Mouse (Mus musculus): ENCODE measurements around the gene Atp6v1e2. TPM values are rescaled to one million over a fixed set of nuclear protein-coding genes. Genes with fewer than 3 reads are reported as not detected.

Gene Atp6v1e2
- polyA plus RNA-seq, 1 experiment from 2014 or later = not detected

DNA sequence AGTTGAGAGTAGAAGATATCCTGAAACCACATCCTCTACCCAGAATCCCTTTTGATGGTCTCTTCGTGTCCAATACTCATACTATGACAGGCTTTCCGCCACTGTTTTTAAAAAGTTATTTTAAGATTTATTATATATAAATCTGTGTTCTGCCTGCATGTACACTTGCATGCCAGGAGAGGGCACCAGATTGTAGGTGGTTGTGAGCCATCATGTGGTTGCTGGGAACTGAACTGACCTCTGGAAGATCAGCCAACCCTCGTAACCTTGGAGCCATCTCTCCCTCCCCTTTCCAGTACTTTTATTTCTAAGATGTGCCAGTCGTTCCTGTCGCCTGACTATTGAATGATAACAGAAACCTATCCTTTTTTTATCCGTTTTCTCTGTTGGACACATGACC lies 28.9 kb downstream of the Atp6v1e2 start:
- Histone ChIP-seq H3K4me2 (ENCODE audit: low read depth, severe bottlenecking) (no peak overlapping the region), H3K27me3 (ENCODE audit: control insufficient read depth, insufficient read depth, low read length) (no peaks in the 10 kb centered on the region), H3K9ac (ENCODE audit: low read length) (no peak overlapping the region), H3K9me3 (ENCODE audit: control insufficient read depth, low read length) (no peaks in the 10 kb centered on the region), H3K4me3 (ENCODE audit: low read depth, low read length) (no peak overlapping the region), H3K36me3 (ENCODE audit: control insufficient read depth, insufficient read depth, low read length) (no peaks in the 10 kb centered on the region), H3K27ac (replicated peaks; ENCODE audit: low read depth, low read length) (no peak overlapping the region), H3K4me1 (ENCODE audit: control insufficient read depth, insufficient read depth, low read length) (peaks cover 11% of the 10 kb centered on the region)
- ATAC-seq (ENCODE audit: insufficient number of reproducible peaks, low FRiP score, low TSS enrichment, low read depth) = no peak
- no peak for DNase-seq (ENCODE audit: low spot score)
- 72% methylated on average over 6 of the region's 6 CpGs for WGBS

- Histone ChIP-seq H3K4me3 (ENCODE audit: low read depth, low read length) (no peak within 1 kb of the TSS), H3K9ac (ENCODE audit: low read length) (no peak within 1 kb of the TSS), H3K27ac (replicated peaks; ENCODE audit: low read depth, low read length) (no peak within 1 kb of the TSS), H3K36me3 (ENCODE audit: control insufficient read depth, insufficient read depth, low read length) (no peaks in the 10 kb centered on the region), H3K4me2 (ENCODE audit: low read depth, severe bottlenecking) (no peak within 1 kb of the TSS), H3K27me3 (ENCODE audit: control insufficient read depth, insufficient read depth, low read length) (no peaks in the 10 kb centered on the region), H3K4me1 (ENCODE audit: control insufficient read depth, insufficient read depth, low read length) (peaks cover under 1% of the 10 kb centered on the region; the same call in 1 of the 2 replicates), H3K9me3 (ENCODE audit: control insufficient read depth, low read length) (no peaks in the 10 kb centered on the region)
- WGBS = 90% methylated on average over 10 of the region's 10 CpGs
- ATAC-seq (ENCODE audit: insufficient number of reproducible peaks, low FRiP score, low TSS enrichment, low read depth) = no peak
- DNase-seq (ENCODE audit: low spot score) = no peak
Measured at GRCm38 (mm10) chr17:86917048-86917447, 30.6 kb downstream of the Atp6v1e2 start, which contains the start of gene Tmem247. Tmem247 (plus strand) TSS chr17:86917348.

GRCm38 (mm10) chr17:86915540-86915939 lies 32.2 kb downstream of the Atp6v1e2 start:
- no peak overlapping the region for H3K27ac ChIP-seq (replicated peaks; ENCODE audit: low read depth, low read length)
- H3K4me2 ChIP-seq (ENCODE audit: low read depth, severe bottlenecking) = no peak overlapping the region
- WGBS = 79% methylated on average over 4 of the region's 4 CpGs
- no peak overlapping the region for H3K4me3 ChIP-seq (ENCODE audit: low read depth, low read length)
- ATAC-seq (ENCODE audit: insufficient number of reproducible peaks, low FRiP score, low TSS enrichment, low read depth) (no peak), DNase-seq (ENCODE audit: low spot score) (no peak)
- H3K9me3 ChIP-seq (ENCODE audit: control insufficient read depth, low read length) = no peaks in the 10 kb centered on the region
- H3K9ac ChIP-seq (ENCODE audit: low read length) = no peak overlapping the region
- H3K36me3 ChIP-seq (ENCODE audit: control insufficient read depth, insufficient read depth, low read length) = no peaks in the 10 kb centered on the region
- no peaks in the 10 kb centered on the region for H3K27me3 ChIP-seq (ENCODE audit: control insufficient read depth, insufficient read depth, low read length)
- no peaks in the 10 kb centered on the region for H3K4me1 ChIP-seq (ENCODE audit: control insufficient read depth, insufficient read depth, low read length)

GRCm38 (mm10) chr17:86913003-86913607 lies 34.6 kb downstream of the Atp6v1e2 start:
- WGBS = 87% methylated on average over 7 of the region's 7 CpGs
- no peak overlapping the region for H3K9ac ChIP-seq (ENCODE audit: low read length)
- no peaks in the 10 kb centered on the region for H3K36me3 ChIP-seq (ENCODE audit: control insufficient read depth, insufficient read depth, low read length)
- H3K27ac ChIP-seq (replicated peaks; ENCODE audit: low read depth, low read length) = no peak overlapping the region
- no peaks in the 10 kb centered on the region for H3K9me3 ChIP-seq (ENCODE audit: control insufficient read depth, low read length)
- H3K4me3 ChIP-seq (ENCODE audit: low read depth, low read length) = no peak overlapping the region
- no peaks in the 10 kb centered on the region for H3K4me1 ChIP-seq (ENCODE audit: control insufficient read depth, insufficient read depth, low read length)
- DNase-seq (ENCODE audit: low spot score) (no peak), ATAC-seq (ENCODE audit: insufficient number of reproducible peaks, low FRiP score, low TSS enrichment, low read depth) (no peak)
- H3K27me3 ChIP-seq (ENCODE audit: control insufficient read depth, insufficient read depth, low read length) = no peaks in the 10 kb centered on the region
- no peak overlapping the region for H3K4me2 ChIP-seq (ENCODE audit: low read depth, severe bottlenecking)

GRCm38 (mm10) chr17:86911261-86911660 lies 36.4 kb downstream of the Atp6v1e2 start:
- Histone ChIP-seq H3K4me3 (ENCODE audit: low read depth, low read length) (no peak overlapping the region), H3K9ac (ENCODE audit: low read length) (no peak overlapping the region), H3K4me1 (ENCODE audit: control insufficient read depth, insufficient read depth, low read length) (no peaks in the 10 kb centered on the region), H3K4me2 (ENCODE audit: low read depth, severe bottlenecking) (no peak overlapping the region), H3K9me3 (ENCODE audit: control insufficient read depth, low read length) (no peaks in the 10 kb centered on the region), H3K36me3 (ENCODE audit: control insufficient read depth, insufficient read depth, low read length) (no peaks in the 10 kb centered on the region), H3K27ac (replicated peaks; ENCODE audit: low read depth, low read length) (no peak overlapping the region), H3K27me3 (ENCODE audit: control insufficient read depth, insufficient read depth, low read length) (no peaks in the 10 kb centered on the region)
- ATAC-seq (ENCODE audit: insufficient number of reproducible peaks, low FRiP score, low TSS enrichment, low read depth) (no peak), DNase-seq (ENCODE audit: low spot score) (no peak)
- WGBS = 65% methylated on average over 5 of the region's 5 CpGs

- Histone ChIP-seq H3K9ac (ENCODE audit: low read length) (no peak overlapping the region), H3K9me3 (ENCODE audit: control insufficient read depth, low read length) (no peaks in the 10 kb centered on the region), H3K27me3 (ENCODE audit: control insufficient read depth, insufficient read depth, low read length) (no peaks in the 10 kb centered on the region), H3K27ac (replicated peaks; ENCODE audit: low read depth, low read length) (no peak overlapping the region), H3K4me2 (ENCODE audit: low read depth, severe bottlenecking) (no peak overlapping the region), H3K4me3 (ENCODE audit: low read depth, low read length) (no peak overlapping the region), H3K4me1 (ENCODE audit: control insufficient read depth, insufficient read depth, low read length) (0 out of 2 replicates have a peak, but pooled peaks cover 6% of the 10 kb centered on the region), H3K36me3 (ENCODE audit: control insufficient read depth, insufficient read depth, low read length) (no peaks in the 10 kb centered on the region)
- WGBS = 78% methylated on average over 14 of the region's 14 CpGs
- ATAC-seq (ENCODE audit: insufficient number of reproducible peaks, low FRiP score, low TSS enrichment, low read depth) (no peak), DNase-seq (ENCODE audit: low spot score) (peak; percentile 53)
Measured at GRCm38 (mm10) chr17:86909733-86910495, 37.8 kb downstream of the Atp6v1e2 start.

DNA sequence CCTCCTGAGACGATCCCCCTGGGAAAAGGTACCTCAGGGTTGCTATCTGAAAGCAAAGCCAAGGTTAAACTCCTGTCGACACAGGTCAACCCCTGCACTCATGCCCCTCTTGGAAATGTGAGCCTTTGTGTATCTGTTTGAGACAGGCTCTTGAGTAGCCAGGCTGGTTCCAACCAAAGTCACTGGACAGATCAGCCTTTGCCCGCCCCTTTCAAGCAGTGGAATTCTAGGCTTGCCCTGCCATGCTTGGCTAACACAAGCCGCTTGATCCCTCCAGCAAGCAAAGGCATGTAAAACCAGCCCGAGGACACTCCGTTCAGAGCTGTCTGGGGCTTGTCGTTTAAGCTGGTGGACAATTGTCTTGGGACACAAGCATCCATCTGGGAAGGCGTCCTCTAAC lies 39.4 kb downstream of the Atp6v1e2 start:
- H3K9me3 ChIP-seq (ENCODE audit: control insufficient read depth, low read length) = no peaks in the 10 kb centered on the region
- DNase-seq (ENCODE audit: low spot score) (peak; percentile 22), ATAC-seq (ENCODE audit: insufficient number of reproducible peaks, low FRiP score, low TSS enrichment, low read depth) (no peak)
- H3K27ac ChIP-seq (replicated peaks; ENCODE audit: low read depth, low read length) = no peak overlapping the region
- H3K4me3 ChIP-seq (ENCODE audit: low read depth, low read length) = no peak overlapping the region
- 76% methylated on average over 8 of the region's 8 CpGs for WGBS
- 0 out of 2 replicates have a peak, but pooled peaks cover 6% of the 10 kb centered on the region for H3K4me1 ChIP-seq (ENCODE audit: control insufficient read depth, insufficient read depth, low read length)
- H3K9ac ChIP-seq (ENCODE audit: low read length) = no peak overlapping the region
- no peak overlapping the region for H3K4me2 ChIP-seq (ENCODE audit: low read depth, severe bottlenecking)
- H3K36me3 ChIP-seq (ENCODE audit: control insufficient read depth, insufficient read depth, low read length) = no peaks in the 10 kb centered on the region
- no peaks in the 10 kb centered on the region for H3K27me3 ChIP-seq (ENCODE audit: control insufficient read depth, insufficient read depth, low read length)

- no peaks in the 10 kb centered on the region for H3K9me3 ChIP-seq (ENCODE audit: control insufficient read depth, low read length)
- DNase-seq (ENCODE audit: low spot score) (peak; percentile 14), ATAC-seq (ENCODE audit: insufficient number of reproducible peaks, low FRiP score, low TSS enrichment, low read depth) (no peak)
- H3K4me1 ChIP-seq (ENCODE audit: control insufficient read depth, insufficient read depth, low read length) = 0 out of 2 replicates have a peak, but pooled peaks cover 6% of the 10 kb centered on the region
- WGBS = 86% methylated on average over 3 of the region's 3 CpGs
- no peaks in the 10 kb centered on the region for H3K36me3 ChIP-seq (ENCODE audit: control insufficient read depth, insufficient read depth, low read length)
- no peak overlapping the region for H3K27ac ChIP-seq (replicated peaks; ENCODE audit: low read depth, low read length)
- H3K27me3 ChIP-seq (ENCODE audit: control insufficient read depth, insufficient read depth, low read length) = no peaks in the 10 kb centered on the region
- H3K9ac ChIP-seq (ENCODE audit: low read length) = no peak overlapping the region
- H3K4me2 ChIP-seq (ENCODE audit: low read depth, severe bottlenecking) = no peak overlapping the region
- H3K4me3 ChIP-seq (ENCODE audit: low read depth, low read length) = no peak overlapping the region
Measured at GRCm38 (mm10) chr17:86907092-86907491, 40.6 kb downstream of the Atp6v1e2 start.
